Mouse (Mus musculus) forebrain, embryonic 13.5 days (tissue): ENCODE results near the gene Kcnj10. TPM values are rescaled to one million over a fixed set of nuclear protein-coding genes. Genes with fewer than 3 reads are reported as not detected.

Experiments
- ATAC-seq: fragments of 200-750 bp; cut with Nextera tagmentation; 2 replicates; pipeline ENCODE4 v1.8.0; 2017
- H3K27ac ChIP-seq: fragments of 300-500 bp; sonication (generic); 2 replicates; pipeline ENCODE4 v1.5.1; 2015; ENCODE audit warnings: inconsistent platforms, mild to moderate bottlenecking, moderate library complexity
- H3K27me3 ChIP-seq: fragments of 300-500 bp; sonication (generic); 2 replicates; pipeline ENCODE4 v1.6.1; 2015; ENCODE audit warnings: mild to moderate bottlenecking, inconsistent platforms
- H3K36me3 ChIP-seq: fragments of 300-500 bp; sonication (generic); 2 replicates; pipeline ENCODE4 v1.6.1; 2015; ENCODE audit warnings: mild to moderate bottlenecking, inconsistent platforms; ENCODE audit not compliant: poor library complexity, severe bottlenecking
- H3K4me1 ChIP-seq: fragments of 300-500 bp; sonication (generic); 2 replicates; pipeline ENCODE4 v1.6.1; 2015; ENCODE audit warnings: inconsistent platforms
- H3K4me2 ChIP-seq: fragments of 300-500 bp; sonication (generic); 2 replicates; pipeline ENCODE4 v1.6.1; 2015; ENCODE audit warnings: inconsistent platforms, mild to moderate bottlenecking, moderate library complexity
- H3K4me3 ChIP-seq: fragments of 300-500 bp; sonication (generic); 2 replicates; pipeline ENCODE4 v1.5.1; 2015; ENCODE audit warnings: mild to moderate bottlenecking, inconsistent platforms
- H3K9ac ChIP-seq: fragments of 300-500 bp; sonication (generic); 2 replicates; pipeline ENCODE4 v1.6.1; 2015; ENCODE audit warnings: mild to moderate bottlenecking, inconsistent platforms
- H3K9me3 ChIP-seq: fragments of 300-500 bp; sonication (generic); replicated peaks from 2 replicates; pipeline ENCODE4 v1.6.1; 2016; ENCODE audit warnings: inconsistent platforms
- WGBS: fragments of 180-500 bp; shearing (Covaris S2); methylation state at CpG from one replicate; pipeline ENCODE4 v1.1.7; 2015; 5-methylcytosine and 5-hydroxymethylcytosine counted together
- polyA plus RNA-seq: library from polyadenylated mRNA; unstranded; fragments of >200 nt; fragmentation: Nextera tagmentation; extraction: Ambion mirVana; gene quantifications from 2 replicates; pipeline ENCODE4 v1.2.1, GENCODE M21; 2015

Gene Kcnj10
- polyA plus RNA-seq, 1 experiment from 2014 or later = 1.2 TPM

GRCm38 (mm10) chr1:172325680-172326535, 15.1 kb upstream of the Kcnj10 start:
- H3K27ac ChIP-seq = no peak overlapping the region
- peak; percentile 30; the same call in 1 of the 2 replicates for ATAC-seq
- H3K27me3 ChIP-seq = peaks cover 19% of the 10 kb centered on the region
- H3K4me1 ChIP-seq = peaks cover 45% of the 10 kb centered on the region
- 26% methylated on average over 87 of the region's 94 CpGs for WGBS
- peaks cover 17% of the 10 kb centered on the region for H3K36me3 ChIP-seq
- H3K4me3 ChIP-seq = peak overlapping the region; percentile 46
- no peaks in the 10 kb centered on the region for H3K9me3 ChIP-seq
- H3K9ac ChIP-seq = peak overlapping the region; percentile 58
- peak overlapping the region; percentile 74 for H3K4me2 ChIP-seq

GRCm38 (mm10) chr1:172326684-172327083, 14.3 kb upstream of the Kcnj10 start:
- Histone ChIP-seq H3K9me3 (no peaks in the 10 kb centered on the region), H3K4me1 (peaks cover 38% of the 10 kb centered on the region), H3K36me3 (peaks cover 9% of the 10 kb centered on the region), H3K4me3 (peak overlapping the region; percentile 46), H3K27me3 (peaks cover 19% of the 10 kb centered on the region), H3K27ac (no peak overlapping the region), H3K4me2 (peak overlapping the region; percentile 74), H3K9ac (0 out of 2 replicates have a peak overlapping the region, but pooled peaks have one; percentile 58)
- WGBS = 69% methylated on average over 11 of the region's 11 CpGs
- ATAC-seq = no peak

GRCm38 (mm10) chr1:172327206-172328001, 13.6 kb upstream of the Kcnj10 start:
- 92% methylated on average over 16 of the region's 16 CpGs for WGBS
- Histone ChIP-seq H3K4me1 (peaks cover 35% of the 10 kb centered on the region), H3K36me3 (0 out of 2 replicates have a peak, but pooled peaks cover 2% of the 10 kb centered on the region), H3K27ac (no peak overlapping the region), H3K4me2 (no peak overlapping the region), H3K9me3 (no peaks in the 10 kb centered on the region), H3K4me3 (no peak overlapping the region), H3K27me3 (peaks cover 19% of the 10 kb centered on the region), H3K9ac (no peak overlapping the region)
- ATAC-seq = no peak

- no peaks in the 10 kb centered on the region for H3K9me3 ChIP-seq
- 84% methylated on average over 3 of the region's 3 CpGs for WGBS
- ATAC-seq = no peak
- no peak overlapping the region for H3K4me2 ChIP-seq
- peaks cover 29% of the 10 kb centered on the region for H3K4me1 ChIP-seq
- no peak overlapping the region for H3K9ac ChIP-seq
- no peaks in the 10 kb centered on the region for H3K36me3 ChIP-seq
- no peak overlapping the region for H3K4me3 ChIP-seq
- peaks cover 19% of the 10 kb centered on the region for H3K27me3 ChIP-seq
- no peak overlapping the region for H3K27ac ChIP-seq
Observed at GRCm38 (mm10) chr1:172328041-172328440, 13.0 kb upstream of the Kcnj10 start.

GRCm38 (mm10) chr1:172328461-172328860, 12.5 kb upstream of the Kcnj10 start:
- H3K4me2 ChIP-seq = peak overlapping the region; percentile 51
- no peaks in the 10 kb centered on the region for H3K36me3 ChIP-seq
- ATAC-seq = no peak
- H3K4me3 ChIP-seq = peak overlapping the region; percentile 27; the same call in 1 of the 2 replicates
- no peaks in the 10 kb centered on the region for H3K9me3 ChIP-seq
- H3K4me1 ChIP-seq = peaks cover 25% of the 10 kb centered on the region
- WGBS = 85% methylated on average over 7 of the region's 7 CpGs
- no peak overlapping the region for H3K27ac ChIP-seq
- H3K27me3 ChIP-seq = peaks cover 19% of the 10 kb centered on the region
- 0 out of 2 replicates have a peak overlapping the region, but pooled peaks have one; percentile 16 for H3K9ac ChIP-seq

GRCm38 (mm10) chr1:172329131-172329530, 11.9 kb upstream of the Kcnj10 start, which contains the start of gene Kcnj9:
TSS of gene Kcnj9 (minus strand) at chr1:172329318.
- Histone ChIP-seq H3K9me3 (no peaks in the 10 kb centered on the region), H3K27me3 (peaks cover 19% of the 10 kb centered on the region), H3K4me2 (peak within 1 kb of the TSS; percentile 51), H3K36me3 (no peaks in the 10 kb centered on the region), H3K27ac (peak within 1 kb of the TSS; percentile 26; the same call in 1 of the 2 replicates), H3K4me1 (peaks cover 20% of the 10 kb centered on the region), H3K9ac (peak within 1 kb of the TSS; percentile 40; the same call in 1 of the 2 replicates), H3K4me3 (peak within 1 kb of the TSS; percentile 27)
- peak; percentile 89 for ATAC-seq
- 20% methylated on average over 9 of the region's 9 CpGs for WGBS

- peak overlapping the region; percentile 11; the same call in 1 of the 2 replicates for H3K27ac ChIP-seq
- 76% methylated on average over 6 of the region's 6 CpGs for WGBS
- H3K9ac ChIP-seq = peak overlapping the region; percentile 40; the same call in 1 of the 2 replicates
Observed at GRCm38 (mm10) chr1:172329616-172330015, 11.4 kb upstream of the Kcnj10 start.

GRCm38 (mm10) chr1:172331422-172331947, 9.5 kb upstream of the Kcnj10 start:
- no peak for ATAC-seq
- WGBS = 63% methylated on average over 8 of the region's 8 CpGs
- peaks cover 9% of the 10 kb centered on the region; the same call in 1 of the 2 replicates for H3K27me3 ChIP-seq
- H3K4me1 ChIP-seq = peaks cover 17% of the 10 kb centered on the region
- H3K9me3 ChIP-seq = no peaks in the 10 kb centered on the region
- H3K27ac ChIP-seq = no peak overlapping the region
- H3K4me3 ChIP-seq = no peak overlapping the region
- no peaks in the 10 kb centered on the region for H3K36me3 ChIP-seq
- no peak overlapping the region for H3K9ac ChIP-seq
- H3K4me2 ChIP-seq = no peak overlapping the region

More at GRCm38 (mm10) chr1:172329616-172330015, 11.4 kb upstream of the Kcnj10 start:
- no peaks in the 10 kb centered on the region for H3K36me3 ChIP-seq
- H3K9me3 ChIP-seq = no peaks in the 10 kb centered on the region
- H3K4me2 ChIP-seq = peak overlapping the region; percentile 51; the same call in 1 of the 2 replicates
- no peak overlapping the region for H3K4me3 ChIP-seq
- peaks cover 19% of the 10 kb centered on the region for H3K27me3 ChIP-seq
- peaks cover 20% of the 10 kb centered on the region for H3K4me1 ChIP-seq
- 0 out of 2 replicates have a peak, but pooled peaks have one; percentile 1 for ATAC-seq

GRCm38 (mm10) chr1:172332925-172333324, 8.1 kb upstream of the Kcnj10 start:
- H3K9ac ChIP-seq = no peak overlapping the region
- peaks cover 17% of the 10 kb centered on the region for H3K4me1 ChIP-seq
- no peaks in the 10 kb centered on the region for H3K36me3 ChIP-seq
- no peak for ATAC-seq
- no peak overlapping the region for H3K4me3 ChIP-seq
- WGBS = 83% methylated on average over 2 of the region's 2 CpGs
- no peaks in the 10 kb centered on the region for H3K27me3 ChIP-seq
- no peak overlapping the region for H3K4me2 ChIP-seq
- H3K9me3 ChIP-seq = no peaks in the 10 kb centered on the region
- no peak overlapping the region for H3K27ac ChIP-seq

GRCm38 (mm10) chr1:172333512-172333911, 7.5 kb upstream of the Kcnj10 start:
- H3K4me1 ChIP-seq = peaks cover 15% of the 10 kb centered on the region
- ATAC-seq = no peak; the same call in 1 of the 2 replicates
- no peak overlapping the region for H3K4me2 ChIP-seq
- WGBS = 15% methylated on average over 3 of the region's 3 CpGs
- peak overlapping the region; percentile 23; the same call in 1 of the 2 replicates for H3K9ac ChIP-seq
- no peaks in the 10 kb centered on the region for H3K27me3 ChIP-seq
- no peak overlapping the region for H3K27ac ChIP-seq
- H3K4me3 ChIP-seq = no peak overlapping the region
- no peaks in the 10 kb centered on the region for H3K36me3 ChIP-seq
- H3K9me3 ChIP-seq = no peaks in the 10 kb centered on the region

- Histone ChIP-seq H3K36me3 (no peaks in the 10 kb centered on the region), H3K4me3 (no peak overlapping the region), H3K9ac (no peak overlapping the region), H3K4me2 (no peak overlapping the region), H3K9me3 (no peaks in the 10 kb centered on the region), H3K27ac (no peak overlapping the region), H3K27me3 (no peaks in the 10 kb centered on the region), H3K4me1 (peaks cover 9% of the 10 kb centered on the region)
- WGBS = 78% methylated on average over 15 of the region's 15 CpGs
- ATAC-seq = no peak
Observed at GRCm38 (mm10) chr1:172335804-172336203, 5.2 kb upstream of the Kcnj10 start.
